Comparison of ENCODE assay signal across 8 mouse cellular contexts in the genomic region with DNA sequence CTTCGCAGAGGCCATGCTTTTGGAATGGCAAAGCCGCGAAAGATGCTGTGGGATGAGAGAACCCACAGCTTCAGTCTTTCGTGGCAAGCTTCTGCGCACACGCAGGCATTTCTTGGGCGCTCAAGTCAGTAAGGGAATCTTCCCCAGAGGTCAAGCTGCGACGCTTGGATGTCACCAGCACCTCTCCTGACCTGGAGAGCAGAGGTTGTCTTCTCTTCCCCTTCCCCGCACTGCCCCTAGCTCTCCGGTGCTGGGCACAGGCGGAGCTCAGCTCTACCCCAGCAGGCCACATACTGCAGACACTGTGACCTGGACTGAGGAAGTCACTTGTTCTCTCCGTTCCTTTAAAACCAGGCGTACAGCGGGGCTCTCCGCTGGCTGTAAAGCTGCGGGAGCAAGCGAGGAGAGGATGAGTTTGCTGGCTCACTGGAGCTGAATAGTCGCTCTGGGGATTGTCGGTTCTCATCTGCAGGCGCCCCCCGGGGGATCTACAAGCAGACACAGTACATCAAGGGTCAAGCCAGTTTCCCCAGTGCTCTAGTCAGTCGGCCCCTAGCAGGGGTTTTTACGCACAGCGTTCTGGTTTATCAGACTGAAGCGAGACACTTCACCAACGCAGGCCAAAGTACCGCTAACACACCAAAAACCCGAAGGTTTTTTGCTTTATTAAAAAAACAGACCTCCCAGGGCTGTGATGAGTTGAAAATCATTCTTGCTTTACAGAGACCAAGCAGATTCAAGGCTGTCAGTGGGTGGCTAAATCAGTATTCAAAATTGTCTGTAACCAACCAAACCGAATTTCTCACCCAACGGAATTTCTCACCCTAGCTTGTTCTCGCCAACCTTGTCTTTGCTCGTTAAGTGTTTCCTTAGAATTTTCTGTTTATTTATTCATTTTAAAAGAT. TPM values are rescaled to one million over a fixed set of nuclear protein-coding genes. Genes with fewer than 3 reads are reported as not detected.
DNase-seq lines count a peak whose midpoint lies in the region; ATAC-seq and TF ChIP-seq lines count a peak whose summit lies in the region.

No protein-coding gene starts in this region.

- peaks cover 58% of the 10 kb centered on the region for H3K27me3 ChIP-seq in heart, embryonic 14.5 days (ENCODE audit: control insufficient read depth, insufficient read depth, low read length)
- H3K27me3 ChIP-seq in MEL (ENCODE audit: control insufficient read depth in 1 of 2, insufficient read depth in 2 of 2, low read length in 2 of 2): no peaks in the 10 kb centered on the region
- peaks cover 63% of the 10 kb centered on the region for H3K27me3 ChIP-seq in forebrain, embryonic 16.5 days (replicated peaks; ENCODE audit: control insufficient read depth, insufficient read depth, low read length)
- H3K27me3 ChIP-seq in liver, embryonic 16.5 days (ENCODE audit: control insufficient read depth, insufficient read depth, low read depth, low read length): peaks cover 58% of the 10 kb centered on the region

- H3K4me2 ChIP-seq in heart, embryonic 14.5 days (ENCODE audit: low read length): peak overlapping the region; percentile 79
- peak overlapping the region; percentile 41 for H3K4me2 ChIP-seq in forebrain, embryonic 16.5 days (ENCODE audit: low read length)
- H3K4me2 ChIP-seq in liver, embryonic 16.5 days (ENCODE audit: low read depth, low read length): peak overlapping the region; percentile 65

- DNase-seq in heart, postnatal 14 days: no peak
- DNase-seq in MEL (ENCODE audit: low read depth, low spot score): no peak
- DNase-seq in testis, postnatal 14 days (ENCODE audit: low spot score): no peak
- no peak for DNase-seq in spleen, postnatal 14 days (ENCODE audit: low spot score in 2 of 2)

- no peak overlapping the region for H3K9ac ChIP-seq in heart, embryonic 14.5 days (ENCODE audit: low read length)
- H3K9ac ChIP-seq in MEL (ENCODE audit: control insufficient read depth, low read depth, low read length, poor library complexity, severe bottlenecking): peak overlapping the region; percentile 52; the same call in 1 of the 2 replicates
- no peak overlapping the region for H3K9ac ChIP-seq in forebrain, embryonic 16.5 days (replicated peaks; ENCODE audit: low read depth, low read length)
- H3K9ac ChIP-seq in liver, embryonic 16.5 days (ENCODE audit: low read depth, low read length): no peak overlapping the region

- intact Hi-C loops in heart, postnatal 14 days (cut with DNase I): loop anchor here (1.0 to 2.0 kb wide), 2 partner anchors 642 to 715 kb away; no protein-coding TSS in a partner anchor

- no peak for TF ChIP-seq POLR2A in MEL (IDR thresholded peaks at IDR 0.05; ENCODE audit: control insufficient read depth in 1 of 2, insufficient read depth in 1 of 2, low read depth in 1 of 2, low read length in 2 of 2, poor library complexity in 1 of 2)

- H3K79me2 ChIP-seq in MEL (ENCODE audit: control insufficient read depth, insufficient read depth, low read length, poor library complexity): no peaks in the 10 kb centered on the region

- no peak for TF ChIP-seq EP300 in MEL (IDR thresholded peaks at IDR 0.05; ENCODE audit: low read depth in 1 of 2, low read length in 2 of 2)

- H3K4me1 ChIP-seq in heart, embryonic 14.5 days (ENCODE audit: control insufficient read depth in 2 of 2, insufficient read depth in 2 of 2, low read length in 2 of 2): peaks cover 2 to 19% of the 10 kb centered on the region in 2 experiments; a peak in 2 of 4 replicates
- no peaks in the 10 kb centered on the region for H3K4me1 ChIP-seq in MEL (ENCODE audit: control insufficient read depth in 1 of 2, insufficient read depth in 2 of 2, low read length in 2 of 2)
- peaks cover 26% of the 10 kb centered on the region for H3K4me1 ChIP-seq in forebrain, embryonic 16.5 days (replicated peaks; ENCODE audit: control insufficient read depth, insufficient read depth, low read length)
- H3K4me1 ChIP-seq in liver, embryonic 16.5 days (ENCODE audit: control insufficient read depth, low read depth, low read length): no peaks in the 10 kb centered on the region; the same call in none of the 2 replicates

- TF ChIP-seq RAD21 in MEL (IDR thresholded peaks at IDR 0.05; ENCODE audit: low read depth, low read length): no peak

- no peak overlapping the region for H3K27ac ChIP-seq in heart, embryonic 14.5 days (replicated peaks in 1 of 2; ENCODE audit: control insufficient read depth in 1 of 2, insufficient read depth in 1 of 2, low read depth in 2 of 2, low read length in 2 of 2)
- H3K27ac ChIP-seq in MEL (ENCODE audit: control insufficient read depth, low read depth, low read length): no peak overlapping the region
- no peak overlapping the region for H3K27ac ChIP-seq in forebrain, embryonic 16.5 days (ENCODE audit: low read length)
- no peak overlapping the region for H3K27ac ChIP-seq in liver, embryonic 16.5 days (ENCODE audit: low read length)

- 0 out of 6 replicates have a peak, but pooled peaks of 1 of the 3 experiments have one; percentile 18 for TF ChIP-seq CTCF in MEL (IDR thresholded peaks at IDR 0.05 in 2 of 3, conservative IDR thresholded peaks at IDR 0.05 in 1 of 3; ENCODE audit: control insufficient read depth in 1 of 3, insufficient read depth in 1 of 3, low read depth in 2 of 3, low read length in 3 of 3, poor library complexity in 1 of 3, severe bottlenecking in 1 of 3)

- no peak for ATAC-seq in heart, embryonic 14.5 days (ENCODE audit: insufficient number of reproducible peaks, insufficient read depth, low FRiP score, low read depth)
- ATAC-seq in forebrain, embryonic 16.5 days: no peak; the same call in 1 of the 2 replicates
- no peak for ATAC-seq in liver, embryonic 16.5 days (ENCODE audit: low read depth)
- no peak for ATAC-seq in monocyte, adult 5-6 weeks (replicated peaks; ENCODE audit: insufficient number of reproducible peaks, low FRiP score, low TSS enrichment, poor library complexity, severe bottlenecking)

- peak overlapping the region; percentile 28 to 48; a peak in 3 of 4 replicates for H3K4me3 ChIP-seq in heart, embryonic 14.5 days (ENCODE audit: control insufficient read depth in 1 of 2, insufficient read depth in 1 of 2, low read depth in 1 of 2, low read length in 2 of 2)
- H3K4me3 ChIP-seq in MEL (ENCODE audit: control insufficient read depth in 1 of 2, insufficient read depth in 1 of 2, low read depth in 2 of 2, low read length in 2 of 2): peak overlapping the region; percentile 56 to 61
- peak overlapping the region; percentile 26 for H3K4me3 ChIP-seq in forebrain, embryonic 16.5 days (replicated peaks; ENCODE audit: low read length)
- H3K4me3 ChIP-seq in liver, embryonic 16.5 days (ENCODE audit: low read depth, low read length): peak overlapping the region; percentile 51

- no peaks in the 10 kb centered on the region for H3K36me3 ChIP-seq in heart, embryonic 14.5 days (ENCODE audit: control insufficient read depth, insufficient read depth, low read length)
- no peaks in the 10 kb centered on the region for H3K36me3 ChIP-seq in MEL (ENCODE audit: control insufficient read depth in 1 of 2, insufficient read depth in 2 of 2, low read length in 2 of 2)
- H3K36me3 ChIP-seq in forebrain, embryonic 16.5 days (ENCODE audit: control insufficient read depth, insufficient read depth): no peaks in the 10 kb centered on the region
- no peaks in the 10 kb centered on the region for H3K36me3 ChIP-seq in liver, embryonic 16.5 days (ENCODE audit: control insufficient read depth, insufficient read depth)

- 2% methylated on average over 33 of the region's 33 CpGs for WGBS in heart, embryonic 14.5 days
- WGBS in forebrain, embryonic 16.5 days: 6% methylated on average over 33 of the region's 33 CpGs
- WGBS in liver, embryonic 16.5 days (ENCODE audit: insufficient replicate concordance): 2% methylated on average over 33 of the region's 33 CpGs

- H3K9me3 ChIP-seq in heart, embryonic 14.5 days (ENCODE audit: control insufficient read depth, low read length): no peaks in the 10 kb centered on the region
- no peaks in the 10 kb centered on the region for H3K9me3 ChIP-seq in MEL (replicated peaks; ENCODE audit: insufficient read depth, low read length)
- no peaks in the 10 kb centered on the region for H3K9me3 ChIP-seq in forebrain, embryonic 16.5 days (ENCODE audit: control insufficient read depth, low read length)
- H3K9me3 ChIP-seq in liver, embryonic 16.5 days (replicated peaks; ENCODE audit: control insufficient read depth, low read length): no peaks in the 10 kb centered on the region

TF ChIP-seq in MEL, 35 proteins besides CTCF, POLR2A, EP300 and RAD21:
- TF ChIP-seq CHD1 (IDR thresholded peaks at IDR 0.05; ENCODE audit: low read depth, low read length) (no peak), GABPA (IDR thresholded peaks at IDR 0.05; ENCODE audit: low read depth, low read length) (no peak), SMC3 (IDR thresholded peaks at IDR 0.05; ENCODE audit: low read depth, low read length) (peak; percentile 11; the same call in 1 of the 2 replicates), POLR2AphosphoS5 (IDR thresholded peaks at IDR 0.05; ENCODE audit: borderline replicate concordance, low read depth, low read length) (no peak), MXI1 (IDR thresholded peaks at IDR 0.05; ENCODE audit: low read depth, low read length) (no peak), ELF1 (IDR thresholded peaks at IDR 0.05; ENCODE audit: low read depth, low read length) (no peak)

RNA-seq across cellular contexts. Expression of gene Nkx3-2, which starts 3.2 kb away (rescaled TPM):
- not detected in 2 replicates for polyA plus RNA-seq in heart, embryonic 14.5 days (2014; fragmentation: Nextera tagmentation; extraction: Ambion mirVana)
- total RNA-seq in heart, postnatal 14 days (2021): not detected
- total RNA-seq in MEL (2012; rRNA removed): not detected in 2 replicates
- polyA plus RNA-seq in MEL (2012; ENCODE audit: insufficient read depth in 1 of 2, insufficient read length in 2 of 2, low read depth in 1 of 2, low replicate concordance in 2 of 2, missing spikeins in 1 of 2): not detected
- not detected in 2 replicates for polyA plus RNA-seq in forebrain, embryonic 16.5 days (2015; fragmentation: Nextera tagmentation; extraction: Ambion mirVana)
- polyA plus RNA-seq in liver, embryonic 16.5 days (2015; fragmentation: Nextera tagmentation; extraction: Ambion mirVana): not detected in 2 replicates
- not detected in 3 replicates for total RNA-seq in monocyte, adult 5-6 weeks (2017)

RNA-seq across cellular contexts. Expression of gene Rab28, which starts 59.6 kb away (rescaled TPM):
- polyA plus RNA-seq in heart, embryonic 14.5 days (2014; fragmentation: Nextera tagmentation; extraction: Ambion mirVana): 46.3 and 51.0 TPM in 2 replicates
- 10 to 100 TPM; 63.6 to 66.6 TPM for total RNA-seq in heart, postnatal 14 days (2021)
- total RNA-seq in MEL (2012; rRNA removed): 66.7 TPM in 2 replicates
- polyA plus RNA-seq in MEL (2012; ENCODE audit: insufficient read depth in 1 of 2, insufficient read length in 2 of 2, low read depth in 1 of 2, low replicate concordance in 2 of 2, missing spikeins in 1 of 2): 10 to 100 TPM in 1 of 2 experiments, not detected in 1; 66.5 TPM
- 68.8 and 77.2 TPM in 2 replicates for polyA plus RNA-seq in forebrain, embryonic 16.5 days (2015; fragmentation: Nextera tagmentation; extraction: Ambion mirVana)
- polyA plus RNA-seq in liver, embryonic 16.5 days (2015; fragmentation: Nextera tagmentation; extraction: Ambion mirVana): 15.1 and 17.1 TPM in 2 replicates
- 27.6 to 34.8 TPM (median 34.8 TPM) in 3 replicates for total RNA-seq in monocyte, adult 5-6 weeks (2017)
